Mouse (Mus musculus) hindbrain, embryonic 11.5 days (tissue): ENCODE results near the gene Pdzd2. TPM values are rescaled to one million over a fixed set of nuclear protein-coding genes. Genes with fewer than 3 reads are reported as not detected.

Source experiments
- ATAC-seq: fragments of 200-750 bp; cut with Nextera tagmentation; 2 replicates; pipeline ENCODE4 v1.8.0; 2017; ENCODE audit warnings: mild to moderate bottlenecking, moderate TSS enrichment, moderate library complexity; ENCODE audit not compliant: low FRiP score
- DNase-seq: peaks from one replicate; pipeline ENCODE4 v3.0.0-alpha.2; 2015; ENCODE audit warnings: low spot score
- H3K27ac ChIP-seq: fragments of 300-500 bp; sonication (generic); 2 replicates; pipeline ENCODE4 v1.5.1; 2014; ENCODE audit warnings: mild to moderate bottlenecking, low read depth, low read length
- H3K27me3 ChIP-seq: fragments of 300-500 bp; sonication (generic); 2 replicates; pipeline ENCODE4 v1.6.1; 2014; ENCODE audit warnings: mild to moderate bottlenecking, low read length, moderate library complexity, mixed read lengths; ENCODE audit not compliant: control insufficient read depth, insufficient read depth
- H3K36me3 ChIP-seq: fragments of 300-500 bp; sonication (generic); 2 replicates; pipeline ENCODE4 v1.6.1; 2014; ENCODE audit warnings: mild to moderate bottlenecking, low read length, moderate library complexity, mixed read lengths; ENCODE audit not compliant: control insufficient read depth, insufficient read depth
- H3K4me1 ChIP-seq: fragments of 300-500 bp; sonication (generic); replicated peaks from 2 replicates; pipeline ENCODE4 v1.6.1; 2014; ENCODE audit warnings: low read length, mixed read lengths; ENCODE audit not compliant: control insufficient read depth, insufficient read depth
- H3K4me2 ChIP-seq: fragments of 300-500 bp; sonication (generic); replicated peaks from 2 replicates; pipeline ENCODE4 v1.6.1; 2014; ENCODE audit warnings: mild to moderate bottlenecking, low read depth, low read length
- H3K4me3 ChIP-seq: fragments of 300-500 bp; sonication (generic); 2 replicates; pipeline ENCODE4 v1.5.1; 2014; ENCODE audit warnings: low read depth, low read length
- H3K9ac ChIP-seq: fragments of 300-500 bp; sonication (generic); 2 replicates; pipeline ENCODE4 v1.6.1; 2014; ENCODE audit warnings: low read depth, low read length
- H3K9me3 ChIP-seq: fragments of 300-500 bp; sonication (generic); 2 replicates; pipeline ENCODE4 v1.6.1; 2016; ENCODE audit warnings: low read length; ENCODE audit not compliant: control insufficient read depth
- WGBS: fragments of 180-500 bp; shearing (Covaris S2); extraction: QIAGEN DNeasy Blood & Tissue Kit; methylation state at CpG from one replicate; pipeline ENCODE4 v1.1.7; 2014; 5-methylcytosine and 5-hydroxymethylcytosine counted together
- polyA plus RNA-seq: library from polyadenylated mRNA; unstranded; fragments of >200 nt; fragmentation: Nextera tagmentation; extraction: Ambion mirVana; gene quantifications from 2 replicates; pipeline ENCODE4 v1.2.1, GENCODE M21; 2014

The Pdzd2 gene
- polyA plus RNA-seq, 1 experiment from 2014 or later, result 5.5 TPM

DNA sequence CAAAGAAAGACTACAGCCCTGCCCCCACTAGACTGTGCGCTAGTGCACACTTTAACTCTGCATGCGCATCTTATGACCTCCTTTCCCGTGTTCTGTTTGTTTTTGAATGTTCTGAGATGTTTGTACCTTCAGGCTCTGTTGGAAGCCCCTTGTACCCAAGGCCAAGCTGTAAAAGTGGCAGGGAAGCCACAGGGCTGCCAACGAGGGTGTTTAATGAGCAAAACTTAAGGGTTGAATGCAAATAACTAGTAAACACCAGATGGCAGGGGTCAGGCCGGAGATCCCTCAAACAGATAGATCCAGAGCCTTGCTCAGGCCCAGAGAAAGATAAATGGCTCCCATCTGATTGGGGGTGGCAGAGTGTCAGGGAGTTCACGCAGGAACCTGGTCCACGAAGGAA lies 42.0 kb downstream of the Pdzd2 start:
- Histone ChIP-seq H3K9ac (no peak overlapping the region), H3K36me3 (no peaks in the 10 kb centered on the region), H3K4me2 (no peak overlapping the region), H3K4me1 (no peaks in the 10 kb centered on the region), H3K27me3 (no peaks in the 10 kb centered on the region), H3K27ac (no peak overlapping the region), H3K9me3 (no peaks in the 10 kb centered on the region), H3K4me3 (no peak overlapping the region)
- no peak for ATAC-seq
- WGBS, result 49% methylated on average over 7 of the region's 7 CpGs
- no peak for DNase-seq

DNA sequence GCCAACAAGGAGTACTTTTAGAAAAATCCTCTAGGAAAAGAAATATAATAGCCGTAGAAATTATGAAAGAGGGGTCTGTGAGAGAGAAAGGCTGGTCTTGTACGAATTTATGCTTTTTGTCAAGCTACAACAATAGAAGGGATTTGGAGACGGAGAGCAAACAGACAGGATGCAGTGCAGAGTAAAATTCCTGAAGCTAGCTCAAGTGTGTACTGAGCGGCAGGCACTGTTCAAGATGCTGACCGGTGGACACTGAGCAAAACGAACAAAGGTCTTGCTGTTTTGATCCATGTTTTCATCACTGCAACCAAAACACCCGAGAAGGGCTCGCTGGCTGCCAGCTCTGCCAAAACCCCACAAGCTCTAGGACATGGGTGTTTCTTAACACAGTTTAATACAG lies 42.8 kb downstream of the Pdzd2 start:
- Histone ChIP-seq H3K4me1 (no peaks in the 10 kb centered on the region), H3K27me3 (no peaks in the 10 kb centered on the region), H3K36me3 (no peaks in the 10 kb centered on the region), H3K27ac (no peak overlapping the region), H3K4me2 (no peak overlapping the region), H3K4me3 (no peak overlapping the region), H3K9me3 (no peaks in the 10 kb centered on the region), H3K9ac (no peak overlapping the region)
- DNase-seq, result no peak
- 37% methylated on average over 8 of the region's 8 CpGs for WGBS
- ATAC-seq, result no peak

DNA sequence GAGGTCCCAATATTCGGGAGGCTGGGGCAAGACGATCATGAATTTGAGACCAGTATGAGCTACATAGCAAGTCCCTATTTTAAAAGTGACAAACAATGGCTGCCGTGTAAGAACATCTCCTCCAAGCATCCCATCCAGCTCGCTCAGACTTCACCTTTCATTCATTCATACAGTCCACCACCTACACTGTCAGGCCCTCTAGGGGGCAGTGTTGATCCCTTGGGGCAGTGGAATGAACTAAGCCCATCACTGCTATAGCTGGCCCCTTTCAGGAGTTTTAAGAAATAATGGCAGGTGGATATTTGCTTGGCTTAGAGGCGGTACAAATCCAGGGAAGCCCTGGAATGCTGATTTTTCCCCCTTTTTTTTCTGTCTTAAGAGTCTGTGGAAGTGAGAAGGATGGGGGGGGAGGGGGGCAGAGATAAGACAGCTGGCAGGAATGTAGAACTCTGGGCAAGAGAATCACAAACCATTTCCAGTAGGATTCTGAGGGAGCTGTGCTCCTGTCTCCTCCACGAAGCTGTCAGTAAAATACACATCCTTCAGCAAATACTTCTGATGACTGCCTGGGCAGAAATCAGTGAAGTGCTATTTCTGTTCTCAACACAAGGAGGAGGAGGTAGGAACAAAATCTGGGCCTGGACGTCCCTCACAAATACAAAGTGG lies 49.9 kb downstream of the Pdzd2 start:
- Histone ChIP-seq H3K4me3 (no peak overlapping the region), H3K27me3 (no peaks in the 10 kb centered on the region), H3K36me3 (no peaks in the 10 kb centered on the region), H3K9ac (no peak overlapping the region), H3K4me1 (no peaks in the 10 kb centered on the region), H3K9me3 (no peaks in the 10 kb centered on the region), H3K4me2 (no peak overlapping the region), H3K27ac (no peak overlapping the region)
- no peak for ATAC-seq
- no peak for DNase-seq
- WGBS, result 89% methylated on average over 7 of the region's 7 CpGs

DNA sequence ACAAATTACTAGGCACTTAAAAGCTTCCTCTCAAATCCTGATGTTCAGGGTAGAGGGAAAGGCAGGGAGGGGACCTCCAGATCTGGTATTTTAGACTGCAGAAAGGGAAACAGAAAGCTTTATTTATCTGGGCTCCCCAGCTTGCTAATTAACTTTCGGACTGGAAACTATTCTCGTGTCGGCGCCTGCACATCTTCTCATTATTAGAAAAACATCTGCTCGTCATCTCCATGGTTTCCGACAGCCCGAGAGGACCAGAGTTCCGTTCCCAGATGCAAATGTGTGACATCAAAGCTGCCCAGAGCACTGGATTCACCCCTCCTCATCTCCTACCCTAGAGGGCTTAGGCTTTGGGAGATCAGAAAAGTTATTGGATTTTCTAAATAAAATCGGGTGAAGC lies 57.2 kb downstream of the Pdzd2 start:
- 57% methylated on average over 9 of the region's 9 CpGs for WGBS
- ATAC-seq, result no peak

DNA sequence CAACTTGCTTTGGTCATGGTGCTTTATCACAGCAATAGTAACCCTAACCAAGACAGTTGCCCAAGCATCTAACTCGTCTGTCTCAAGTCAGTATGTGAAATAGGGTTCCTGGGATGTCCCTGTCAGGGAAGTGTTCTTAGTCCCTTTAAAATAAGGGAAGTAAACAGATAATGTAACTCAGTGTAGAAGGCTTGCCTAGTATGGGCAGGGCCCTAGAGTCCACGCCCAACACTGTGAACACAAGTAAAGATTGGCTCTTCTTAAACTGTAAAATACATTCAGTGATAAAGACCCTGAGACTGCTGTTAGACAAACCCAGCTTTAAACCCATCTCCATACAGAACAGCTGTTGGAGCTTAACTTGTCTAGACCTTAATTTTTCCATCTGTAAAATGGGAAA lies 57.8 kb downstream of the Pdzd2 start:
- Histone ChIP-seq H3K9ac (no peak overlapping the region), H3K4me2 (no peak overlapping the region), H3K36me3 (no peaks in the 10 kb centered on the region), H3K4me3 (no peak overlapping the region), H3K27ac (no peak overlapping the region), H3K4me1 (no peaks in the 10 kb centered on the region), H3K9me3 (no peaks in the 10 kb centered on the region), H3K27me3 (no peaks in the 10 kb centered on the region)
- 90% methylated on average over 2 of the region's 2 CpGs for WGBS
- DNase-seq (no peak), ATAC-seq (no peak)

More for the DNA sequence above, 57.2 kb downstream of the Pdzd2 start:
- no peak overlapping the region for H3K27ac ChIP-seq
- no peaks in the 10 kb centered on the region for H3K36me3 ChIP-seq
- no peaks in the 10 kb centered on the region for H3K27me3 ChIP-seq
- H3K4me2 ChIP-seq, result no peak overlapping the region
- no peaks in the 10 kb centered on the region for H3K4me1 ChIP-seq
- H3K9me3 ChIP-seq, result no peaks in the 10 kb centered on the region
- no peak overlapping the region for H3K4me3 ChIP-seq
- no peak overlapping the region for H3K9ac ChIP-seq
- DNase-seq, result no peak

DNA sequence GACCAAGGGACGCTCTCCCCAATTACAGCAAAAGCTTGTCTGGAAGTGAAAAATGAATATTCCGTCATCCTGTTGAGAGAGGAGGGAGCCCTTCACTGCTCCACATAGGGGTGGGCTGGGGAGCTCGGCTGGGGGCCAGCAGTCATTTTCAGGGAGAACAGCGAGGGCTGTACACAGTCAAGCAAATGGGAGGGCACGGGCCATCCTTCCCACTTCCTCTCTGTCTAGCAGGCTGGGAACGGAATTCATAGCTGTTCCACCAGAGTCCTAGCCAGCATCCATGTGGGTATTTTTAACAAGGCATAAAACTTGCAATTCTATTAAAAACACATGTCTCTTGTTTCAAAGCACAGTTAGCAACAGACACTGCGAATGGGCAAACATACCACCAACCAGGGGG lies 59.0 kb downstream of the Pdzd2 start:
- H3K9ac ChIP-seq, result no peak overlapping the region
- ATAC-seq, result no peak

DNA sequence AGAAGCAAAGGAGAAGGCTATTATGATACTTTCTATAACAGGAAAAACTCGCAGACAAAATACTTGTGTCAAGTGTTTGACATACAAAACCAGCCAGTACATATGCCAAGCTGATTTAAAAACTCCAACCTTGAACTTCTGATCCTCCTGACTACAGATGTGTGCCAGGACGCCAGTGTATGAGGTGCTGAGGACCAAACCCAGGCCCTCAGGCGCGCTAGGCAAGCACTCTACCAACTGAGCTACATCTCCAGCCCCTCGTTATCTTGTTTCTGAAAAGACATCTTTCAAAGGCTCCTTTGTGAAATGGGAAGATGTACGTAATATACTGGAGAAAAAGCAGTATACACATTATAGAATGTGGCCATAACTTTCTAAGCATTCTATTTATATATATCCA lies 59.7 kb downstream of the Pdzd2 start:
- 88% methylated on average over 6 of the region's 6 CpGs for WGBS
- H3K4me1 ChIP-seq, result no peaks in the 10 kb centered on the region
- H3K4me2 ChIP-seq, result no peak overlapping the region
- H3K27ac ChIP-seq, result no peak overlapping the region
- no peak for DNase-seq
- H3K4me3 ChIP-seq, result no peak overlapping the region
- no peak for ATAC-seq
- H3K36me3 ChIP-seq, result no peaks in the 10 kb centered on the region
- H3K27me3 ChIP-seq, result no peaks in the 10 kb centered on the region
- H3K9me3 ChIP-seq, result no peaks in the 10 kb centered on the region
- H3K9ac ChIP-seq, result no peak overlapping the region

More for the DNA sequence above, 59.0 kb downstream of the Pdzd2 start:
- Histone ChIP-seq H3K4me3 (no peak overlapping the region), H3K27ac (no peak overlapping the region), H3K27me3 (no peaks in the 10 kb centered on the region), H3K4me2 (no peak overlapping the region), H3K4me1 (no peaks in the 10 kb centered on the region), H3K9me3 (no peaks in the 10 kb centered on the region), H3K36me3 (no peaks in the 10 kb centered on the region)
- WGBS, result 60% methylated on average over 7 of the region's 7 CpGs
- no peak for DNase-seq

DNA sequence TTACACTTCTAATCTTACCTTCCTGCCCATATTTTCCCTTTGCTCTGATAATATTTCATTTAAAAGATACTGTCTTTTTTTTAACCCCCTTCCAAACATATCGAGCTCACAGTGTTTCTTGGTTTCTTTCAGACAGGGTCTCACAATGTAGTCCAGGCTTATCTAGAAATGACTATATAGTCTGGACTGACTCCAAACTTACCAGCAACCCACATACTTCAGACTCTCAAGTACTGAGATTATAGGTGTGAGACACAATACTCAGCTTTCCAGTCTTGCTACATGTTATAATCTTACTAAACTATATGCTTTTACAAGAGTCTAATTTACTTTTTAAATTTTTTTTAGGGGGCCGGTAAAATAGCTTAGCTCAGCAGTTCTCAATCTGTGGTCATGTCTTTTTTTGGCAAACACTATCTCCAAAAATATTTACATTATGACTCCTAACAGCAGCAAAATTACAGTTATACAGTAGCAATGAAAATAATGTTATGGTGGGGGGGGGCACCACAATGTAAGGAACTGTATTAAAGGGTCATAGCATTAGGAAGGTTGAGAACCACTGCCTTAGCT lies 61.1 kb downstream of the Pdzd2 start:
- no peak overlapping the region for H3K27ac ChIP-seq
- no peak overlapping the region for H3K9ac ChIP-seq
- H3K9me3 ChIP-seq, result no peaks in the 10 kb centered on the region
- H3K27me3 ChIP-seq, result no peaks in the 10 kb centered on the region
- ATAC-seq, result no peak
- H3K4me2 ChIP-seq, result no peak overlapping the region
- DNase-seq, result no peak
- WGBS, result 89% methylated on average over 2 of the region's 2 CpGs
- H3K4me1 ChIP-seq, result no peaks in the 10 kb centered on the region
- H3K4me3 ChIP-seq, result no peak overlapping the region
- H3K36me3 ChIP-seq, result no peaks in the 10 kb centered on the region

DNA sequence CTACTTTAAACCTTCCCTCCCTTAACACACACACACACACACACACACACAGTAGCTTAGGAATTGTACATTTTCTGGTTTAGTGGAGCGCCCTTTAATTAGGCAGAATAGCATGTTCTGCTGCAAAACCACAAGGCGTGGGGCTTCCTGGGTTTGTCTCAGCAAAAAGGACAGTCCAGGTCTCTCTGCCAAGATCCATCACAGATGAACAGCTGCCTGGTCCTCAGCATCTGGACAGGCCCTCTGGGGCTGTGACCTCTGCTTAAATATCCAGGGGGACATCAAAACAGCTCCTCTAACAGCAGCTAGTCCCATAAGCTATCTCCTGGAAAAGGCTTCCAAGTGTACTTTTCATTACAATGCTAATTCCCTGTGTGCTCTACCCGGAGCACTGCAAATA lies 64.4 kb downstream of the Pdzd2 start:
- H3K9ac ChIP-seq, result no peak overlapping the region
- H3K27me3 ChIP-seq, result no peaks in the 10 kb centered on the region
- H3K27ac ChIP-seq, result no peak overlapping the region
- H3K4me2 ChIP-seq, result no peak overlapping the region
- no peak overlapping the region for H3K4me3 ChIP-seq
- H3K9me3 ChIP-seq, result no peaks in the 10 kb centered on the region
- ATAC-seq (no peak), DNase-seq (no peak)
- no peaks in the 10 kb centered on the region for H3K36me3 ChIP-seq
- 84% methylated on average over 3 of the region's 3 CpGs for WGBS
- H3K4me1 ChIP-seq, result no peaks in the 10 kb centered on the region
